Mouse (Mus musculus): Measurements from ENCODE around the gene Ids. TPM values are rescaled to one million over a fixed set of nuclear protein-coding genes. Genes with fewer than 3 reads are reported as not detected.
"Not testable (repeated sequence)": the region's sequence is repeated elsewhere in the genome, so short reads cannot be mapped to it uniquely, and the experiment has no call there.

The Ids gene
- polyA plus RNA-seq (2012; rRNA removed), result 3.9 and 6.6 TPM in 2 replicates

- peak; percentile 78 for TF ChIP-seq POLR2A (IDR thresholded peaks at IDR 0.05; ENCODE audit: low read depth, low read length)
- no peak for TF ChIP-seq CTCF (IDR thresholded peaks at IDR 0.05; ENCODE audit: extremely low read depth, insufficient read length, insufficient replicate concordance, low read depth, low read length)
- Histone ChIP-seq H3K4me3 (ENCODE audit: low read depth, low read length) (peak within 1 kb of the TSS; percentile 92), H3K36me3 (ENCODE audit: control insufficient read depth, insufficient read depth, low read length) (no peaks in the 10 kb centered on the region), H3K4me1 (ENCODE audit: control insufficient read depth, insufficient read depth, insufficient read length, low read length) (no peaks in the 10 kb centered on the region), H3K27me3 (ENCODE audit: control insufficient read depth, insufficient read depth, low read length) (no peaks in the 10 kb centered on the region), H3K27ac (ENCODE audit: insufficient read depth, low read depth, low read length) (0 out of 2 replicates have a peak within 1 kb of the TSS, but pooled peaks have one; percentile 18)
- 15% methylated on average over 43 of the region's 45 CpGs for WGBS
Measured at GRCm38 (mm10) chrX:70364661-70365613, at the start of gene Ids. Gene Ids (minus strand): TSS chrX:70365084.

GRCm38 (mm10) chrX:70392636-70393035, 27.8 kb upstream of the Ids start:
- not testable (repeated sequence) for H3K27ac ChIP-seq (ENCODE audit: insufficient read depth, low read depth, low read length); H3K4me1 ChIP-seq (ENCODE audit: control insufficient read depth, insufficient read depth, insufficient read length, low read length); H3K4me3 ChIP-seq (ENCODE audit: low read depth, low read length)

GRCm38 (mm10) chrX:70385962-70386351, 21.1 kb upstream of the Ids start:
- no peak for TF ChIP-seq POLR2A (IDR thresholded peaks at IDR 0.05; ENCODE audit: low read depth, low read length)
- TF ChIP-seq CTCF (IDR thresholded peaks at IDR 0.05; ENCODE audit: extremely low read depth, insufficient read length, insufficient replicate concordance, low read depth, low read length), result no peak
- Histone ChIP-seq H3K27ac (ENCODE audit: insufficient read depth, low read depth, low read length) (peak overlapping the region; percentile 73; the same call in 1 of the 2 replicates), H3K4me3 (ENCODE audit: low read depth, low read length) (peak overlapping the region; percentile 74), H3K36me3 (ENCODE audit: control insufficient read depth, insufficient read depth, low read length) (peaks cover 2% of the 10 kb centered on the region), H3K27me3 (ENCODE audit: control insufficient read depth, insufficient read depth, low read length) (no peaks in the 10 kb centered on the region), H3K4me1 (ENCODE audit: control insufficient read depth, insufficient read depth, insufficient read length, low read length) (0 out of 2 replicates have a peak, but pooled peaks cover 1% of the 10 kb centered on the region)
- 11% methylated on average over 11 of the region's 11 CpGs for WGBS

More at GRCm38 (mm10) chrX:70392636-70393035, 27.8 kb upstream of the Ids start:
- not testable (repeated sequence) for H3K36me3 ChIP-seq (ENCODE audit: control insufficient read depth, insufficient read depth, low read length); H3K27me3 ChIP-seq (ENCODE audit: control insufficient read depth, insufficient read depth, low read length)

DNA sequence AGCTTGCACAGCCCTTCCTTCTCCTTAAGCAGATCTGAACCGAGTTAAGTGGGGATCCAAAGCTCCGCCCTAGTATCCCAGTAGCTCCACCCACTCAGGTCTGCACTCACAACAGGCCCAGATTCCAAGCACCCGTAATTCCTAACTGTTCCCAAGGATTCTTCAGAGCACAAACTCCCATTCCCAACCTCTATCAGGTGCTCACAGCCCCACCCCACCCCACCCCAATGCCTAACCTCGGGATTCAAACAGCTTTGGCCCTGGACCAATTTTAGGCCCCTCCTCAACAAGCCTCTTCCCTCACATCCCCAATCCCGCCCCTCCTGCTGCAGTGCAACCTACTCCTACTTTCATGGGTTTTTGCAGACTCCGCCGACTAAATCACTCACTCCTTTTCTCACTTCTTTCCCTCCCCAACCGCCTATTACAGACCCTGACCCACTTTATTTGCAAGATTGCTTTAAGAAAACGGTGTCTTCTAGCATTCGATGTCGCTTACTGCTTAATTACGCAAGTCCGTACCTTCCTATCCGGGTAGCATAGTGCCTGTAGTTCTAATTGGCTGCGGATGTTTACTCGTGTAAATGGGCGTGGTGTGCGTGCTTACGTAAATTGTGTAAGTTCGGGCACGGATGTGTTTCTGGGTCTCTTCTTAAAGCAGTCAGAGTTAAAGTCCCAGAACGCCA, 20.5 kb upstream of the Ids start, which contains the start of gene 1110012L19Rik:
Gene 1110012L19Rik (plus strand): TSS at position 602 of the 686 bp plus-strand sequence.
- Histone ChIP-seq H3K4me1 (ENCODE audit: control insufficient read depth, insufficient read depth, insufficient read length, low read length) (0 out of 2 replicates have a peak, but pooled peaks cover 1% of the 10 kb centered on the region), H3K27me3 (ENCODE audit: control insufficient read depth, insufficient read depth, low read length) (no peaks in the 10 kb centered on the region), H3K27ac (ENCODE audit: insufficient read depth, low read depth, low read length) (peak within 1 kb of the TSS; percentile 90), H3K4me3 (ENCODE audit: low read depth, low read length) (peak within 1 kb of the TSS; percentile 74), H3K36me3 (ENCODE audit: control insufficient read depth, insufficient read depth, low read length) (peaks cover 2% of the 10 kb centered on the region)
- 12% methylated on average over 22 of the region's 22 CpGs for WGBS
- TF ChIP-seq POLR2A (IDR thresholded peaks at IDR 0.05; ENCODE audit: low read depth, low read length), result peak; percentile 26; the same call in 1 of the 2 replicates
- no peak for TF ChIP-seq CTCF (IDR thresholded peaks at IDR 0.05; ENCODE audit: extremely low read depth, insufficient read length, insufficient replicate concordance, low read depth, low read length)

DNA sequence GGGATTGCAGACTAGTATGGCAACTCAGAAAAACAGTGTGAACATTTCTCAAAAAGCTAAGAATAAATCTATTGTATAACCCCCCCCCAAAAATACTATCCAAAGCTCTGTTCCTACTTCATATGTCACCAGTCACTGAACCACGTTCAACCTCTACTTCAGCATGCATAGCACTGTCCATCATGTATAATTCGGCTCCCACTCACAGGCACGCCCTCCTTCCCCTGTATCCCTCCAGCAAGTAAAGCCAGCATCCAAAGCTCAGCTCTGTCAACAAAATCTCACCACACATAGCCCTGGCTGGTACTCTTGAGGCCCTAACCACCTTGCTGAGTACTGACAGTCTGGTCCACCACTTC, 20.0 kb upstream of the Ids start:
- WGBS, result 43% methylated on average over 3 of the region's 3 CpGs
- H3K27ac ChIP-seq (ENCODE audit: insufficient read depth, low read depth, low read length), result 0 out of 2 replicates have a peak overlapping the region, but pooled peaks have one; percentile 8
- peak overlapping the region; percentile 48 for H3K4me3 ChIP-seq (ENCODE audit: low read depth, low read length)
- H3K4me1 ChIP-seq (ENCODE audit: control insufficient read depth, insufficient read depth, insufficient read length, low read length), result 0 out of 2 replicates have a peak, but pooled peaks cover 1% of the 10 kb centered on the region
- no peaks in the 10 kb centered on the region for H3K27me3 ChIP-seq (ENCODE audit: control insufficient read depth, insufficient read depth, low read length)
- H3K36me3 ChIP-seq (ENCODE audit: control insufficient read depth, insufficient read depth, low read length), result no peaks in the 10 kb centered on the region; the same call in 1 of the 2 replicates
- TF ChIP-seq CTCF (IDR thresholded peaks at IDR 0.05; ENCODE audit: extremely low read depth, insufficient read length, insufficient replicate concordance, low read depth, low read length), result no peak
- no peak for TF ChIP-seq POLR2A (IDR thresholded peaks at IDR 0.05; ENCODE audit: low read depth, low read length)

DNA sequence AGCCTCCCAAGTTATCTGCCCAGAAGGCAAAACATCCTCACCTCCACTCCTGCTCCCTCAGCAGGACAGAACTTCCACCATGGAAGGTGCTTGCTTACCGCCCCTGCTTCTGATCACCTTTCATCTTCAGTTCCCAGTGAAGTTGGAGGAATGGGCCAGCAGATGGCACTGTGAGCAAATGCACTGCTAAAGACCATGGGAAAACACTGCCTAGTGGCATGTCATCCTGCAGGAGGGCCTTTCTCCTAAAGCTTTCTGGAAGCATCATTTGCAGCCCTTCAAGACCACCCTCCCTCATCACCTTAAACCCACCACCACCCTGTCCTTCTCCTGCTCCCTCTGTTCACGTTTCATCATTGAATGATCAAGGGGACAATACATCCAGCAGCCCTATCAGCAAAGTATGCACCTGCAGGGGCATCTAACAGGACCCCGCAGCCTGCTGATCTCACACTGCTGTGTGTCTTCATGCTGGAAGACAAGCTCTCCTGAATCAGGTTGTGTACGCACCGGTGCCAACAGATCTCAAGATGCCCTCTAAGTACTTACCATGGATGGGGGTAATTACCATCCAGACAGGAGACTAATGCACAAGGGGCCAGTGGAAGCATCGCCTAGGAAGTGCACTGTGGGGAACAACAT, 9.7 kb upstream of the Ids start:
- H3K36me3 ChIP-seq (ENCODE audit: control insufficient read depth, insufficient read depth, low read length); H3K4me3 ChIP-seq (ENCODE audit: low read depth, low read length); H3K27me3 ChIP-seq (ENCODE audit: control insufficient read depth, insufficient read depth, low read length); H3K27ac ChIP-seq (ENCODE audit: insufficient read depth, low read depth, low read length); H3K4me1 ChIP-seq (ENCODE audit: control insufficient read depth, insufficient read depth, insufficient read length, low read length): not testable (repeated sequence)
- WGBS, result 55% methylated on average over 4 of the region's 6 CpGs

- not testable (repeated sequence) for H3K4me1 ChIP-seq (ENCODE audit: control insufficient read depth, insufficient read depth, insufficient read length, low read length); H3K4me3 ChIP-seq (ENCODE audit: low read depth, low read length); H3K27me3 ChIP-seq (ENCODE audit: control insufficient read depth, insufficient read depth, low read length); H3K27ac ChIP-seq (ENCODE audit: insufficient read depth, low read depth, low read length); H3K36me3 ChIP-seq (ENCODE audit: control insufficient read depth, insufficient read depth, low read length)
- WGBS, result 20% methylated on average over 2 of the region's 6 CpGs
Measured at GRCm38 (mm10) chrX:70369758-70370157, 4.9 kb upstream of the Ids start.

Measured in small intestine, adult 2 months (tissue).